8 mouse cellular contexts compared by ENCODE assay signal in the genomic region with DNA sequence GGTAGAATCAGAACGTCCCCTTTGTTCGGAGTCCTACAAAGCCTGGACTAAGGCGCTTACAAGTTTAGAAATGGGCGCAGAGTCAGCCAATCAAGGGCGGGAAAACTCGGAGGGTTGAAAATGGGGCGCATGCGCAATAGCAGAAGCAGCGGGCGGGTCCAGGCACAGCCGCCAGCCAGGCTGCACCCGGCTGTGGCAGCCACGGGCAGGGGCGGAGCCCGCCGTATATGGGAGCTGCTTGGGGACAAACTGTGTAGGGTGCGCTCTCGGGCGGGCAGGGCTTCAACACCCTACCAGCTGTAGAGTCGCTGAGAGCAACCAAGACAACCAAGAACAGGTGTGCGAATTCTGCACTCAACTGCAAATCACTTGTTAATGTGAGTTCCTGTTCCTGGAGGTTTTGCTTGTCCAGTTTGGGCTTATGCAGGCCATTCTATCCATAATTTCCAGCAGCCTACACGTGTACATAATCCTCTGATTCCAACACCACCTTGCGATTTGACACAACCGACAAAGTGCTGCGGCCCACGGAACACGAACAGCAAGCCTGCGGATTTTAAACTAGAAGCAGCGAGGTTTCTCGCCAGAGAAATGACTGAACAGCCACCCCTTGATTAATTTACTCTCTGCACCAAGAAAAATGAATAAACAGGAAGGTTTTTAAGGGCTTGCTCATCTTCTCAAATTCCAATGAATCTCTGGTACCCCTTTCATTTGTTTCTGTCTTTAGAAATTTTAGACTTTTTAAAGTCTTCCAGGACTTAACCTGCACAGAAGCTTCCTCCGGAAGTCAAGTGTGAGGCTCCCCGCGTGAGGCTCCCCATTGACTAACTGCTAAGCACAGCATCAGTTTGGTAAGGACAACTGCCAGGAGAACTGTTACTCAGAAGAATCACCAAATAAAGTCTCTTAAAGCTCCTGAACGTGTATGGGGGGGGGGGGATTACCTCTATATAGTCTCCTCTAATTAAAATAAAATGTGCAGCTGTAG. TPM values are rescaled to one million over a fixed set of nuclear protein-coding genes. Genes with fewer than 3 reads are reported as not detected.
A peak's percentile ranks its signal among the peaks of the same experiment; 100 is the strongest.
DNase-seq lines count a peak whose midpoint lies in the region; ATAC-seq lines count a peak whose summit lies in the region.

No protein-coding gene starts in this region.

- ATAC-seq in erythroblast, adult 5-6 weeks (replicated peaks; ENCODE audit: low FRiP score, poor library complexity, severe bottlenecking) = peak; percentile 94
- peak; percentile 96 for ATAC-seq in kidney, embryonic 15.5 days (replicated peaks; ENCODE audit: low FRiP score)
- ATAC-seq in monocyte, adult 5-6 weeks (replicated peaks; ENCODE audit: insufficient number of reproducible peaks, low FRiP score, low TSS enrichment, poor library complexity, severe bottlenecking) = peak; percentile 91

- H3K9ac ChIP-seq in kidney, embryonic 15.5 days = peak overlapping the region; percentile 39

- H3K4me2 ChIP-seq in kidney, embryonic 15.5 days = peak overlapping the region; percentile 65

- peak overlapping the region; percentile 58 for H3K4me3 ChIP-seq in heart, embryonic 10.5 days
- H3K4me3 ChIP-seq in kidney, embryonic 15.5 days (replicated peaks) = peak overlapping the region; percentile 48

- no peaks in the 10 kb centered on the region for H3K27me3 ChIP-seq in heart, embryonic 10.5 days (ENCODE audit: insufficient read depth, poor library complexity, severe bottlenecking)
- no peaks in the 10 kb centered on the region for H3K27me3 ChIP-seq in kidney, embryonic 15.5 days

- H3K36me3 ChIP-seq in heart, embryonic 10.5 days = no peaks in the 10 kb centered on the region
- H3K36me3 ChIP-seq in kidney, embryonic 15.5 days = no peaks in the 10 kb centered on the region

- peak overlapping the region; percentile 81 for H3K27ac ChIP-seq in heart, embryonic 10.5 days
- H3K27ac ChIP-seq in kidney, embryonic 15.5 days = peak overlapping the region; percentile 85

- DNase-seq in A20 (ENCODE audit: low read depth, low spot score) (peak; percentile 96), liver (peak; percentile 95)
- DNase-seq in brain, adult 2 months (ENCODE audit: low read depth, low spot score) = peak; percentile 97
- peak; percentile 96 for DNase-seq in heart, embryonic 10.5 days (ENCODE audit: low spot score)
- peak; percentile 93 to 96 for DNase-seq in spleen, postnatal 4 days (ENCODE audit: low spot score in 2 of 2)

- WGBS in heart, embryonic 10.5 days = 6% methylated on average over 34 of the region's 34 CpGs
- 6% methylated on average over 34 of the region's 34 CpGs for WGBS in kidney, embryonic 15.5 days

- no peaks in the 10 kb centered on the region for H3K9me3 ChIP-seq in heart, embryonic 10.5 days
- H3K9me3 ChIP-seq in kidney, embryonic 15.5 days (replicated peaks) = no peaks in the 10 kb centered on the region

- H3K4me1 ChIP-seq in heart, embryonic 10.5 days = peaks cover 7% of the 10 kb centered on the region
- H3K4me1 ChIP-seq in kidney, embryonic 15.5 days = peaks cover 17% of the 10 kb centered on the region

RNA-seq across cellular contexts. Expression of gene Kif16b, which starts 1.9 kb away (rescaled TPM):
- total RNA-seq in erythroblast, adult 5-6 weeks (2015; ENCODE audit: low replicate concordance) = 2.1 and 15.0 TPM in 2 replicates
- total RNA-seq in erythroblast, adult 5-6 weeks (2017; ENCODE audit: low replicate concordance) = 2.0 and 4.2 TPM in 2 replicates
- 9.6 and 10.9 TPM in 2 replicates for polyA plus RNA-seq in heart, embryonic 10.5 days (2016; fragmentation: Nextera tagmentation; extraction: Ambion mirVana)
- polyA plus RNA-seq in kidney, embryonic 15.5 days (2015; fragmentation: Nextera tagmentation; extraction: Ambion mirVana) = 15.1 and 17.0 TPM in 2 replicates
- 17.0 to 32.0 TPM (median 18.8 TPM) in 3 replicates for total RNA-seq in monocyte, adult 5-6 weeks (2017)

Comparison
In these comparisons a context has a peak if more than half of its experiments do, and no peak if none do; other contexts are left out.
1. Peak in every context shown above with its lines: DNase-seq, ATAC-seq, H3K4me3 ChIP-seq and H3K27ac ChIP-seq.